Mouse (Mus musculus) brain, adult 2 months (tissue): Measurements from ENCODE around the gene Aadacl4.
"Not testable (repeated sequence)": the region's sequence is repeated elsewhere in the genome, so short reads cannot be mapped to it uniquely, and the experiment has no call there.

Experiments used
- DNase-seq: peaks from one replicate; pipeline ENCODE4 v3.0.0; 2011; ENCODE audit warnings: low read depth, low spot score

The Aadacl4 gene

DNA sequence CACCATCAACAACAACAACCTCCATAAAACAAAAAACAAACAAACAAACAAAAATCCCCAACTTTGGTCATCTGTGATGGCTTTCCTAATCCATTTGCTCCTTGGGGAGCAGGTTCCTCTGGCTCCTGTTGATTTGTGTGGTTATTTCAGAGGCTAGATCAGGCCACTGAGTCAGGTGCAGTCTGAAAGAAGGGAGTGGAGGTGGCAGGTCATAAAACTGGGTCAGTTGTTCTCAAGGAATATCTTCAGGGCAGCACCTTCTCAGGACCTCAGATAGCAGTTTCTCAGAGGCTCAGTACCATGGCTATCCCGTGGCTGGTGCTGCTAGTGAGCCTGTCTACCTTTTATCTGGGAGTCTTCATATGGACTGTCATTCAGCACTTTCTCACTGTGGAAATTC, at the start of gene Aadacl4:
Aadacl4 (plus strand) TSS at position 301 of the 400 bp plus-strand sequence.
- no peak for DNase-seq

DNA sequence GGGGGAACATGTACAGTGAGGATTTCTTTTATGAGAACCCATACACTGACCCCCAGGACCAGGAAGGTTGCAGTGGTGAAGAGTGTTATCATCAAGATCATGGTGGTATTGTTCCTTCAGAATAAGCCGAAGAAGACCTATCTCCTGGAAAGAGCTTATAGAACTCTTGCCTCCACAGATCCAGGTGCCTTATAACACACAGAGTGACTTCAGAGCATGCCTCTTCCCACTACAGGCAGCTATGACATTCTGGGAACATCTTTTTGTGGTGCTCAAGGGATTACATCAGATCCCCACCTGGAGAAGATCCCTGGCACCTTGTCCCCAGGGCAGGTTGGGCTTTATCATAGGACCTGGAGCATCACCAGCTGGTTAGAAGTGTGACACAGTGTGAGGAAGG, 48.5 kb upstream of the Aadacl4 start, which contains the start of gene Gm13124:
Gm13124 (minus strand) TSS at position 101 of the 400 bp plus-strand sequence.
- no peak for DNase-seq

DNA sequence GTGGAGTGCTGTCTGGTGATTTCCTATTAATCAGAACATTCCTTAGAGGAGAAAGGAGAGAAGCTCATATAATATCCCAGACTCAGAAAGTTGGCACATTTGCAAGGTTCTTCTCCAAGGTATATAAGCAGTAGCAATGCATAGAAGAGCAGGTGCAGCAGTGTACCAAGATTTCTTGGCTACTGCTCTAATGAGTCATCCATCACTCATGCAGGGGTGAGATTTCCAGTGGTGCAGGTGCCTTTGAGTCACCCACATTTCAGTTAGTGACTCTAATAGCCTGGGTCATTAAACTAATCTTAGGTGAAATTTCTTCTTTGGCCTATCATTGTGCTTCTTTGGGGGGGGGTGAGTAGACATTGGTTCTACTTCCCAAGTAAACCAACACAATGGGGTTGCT, 45.8 kb upstream of the Aadacl4 start:
- DNase-seq, result peak; percentile 0

DNA sequence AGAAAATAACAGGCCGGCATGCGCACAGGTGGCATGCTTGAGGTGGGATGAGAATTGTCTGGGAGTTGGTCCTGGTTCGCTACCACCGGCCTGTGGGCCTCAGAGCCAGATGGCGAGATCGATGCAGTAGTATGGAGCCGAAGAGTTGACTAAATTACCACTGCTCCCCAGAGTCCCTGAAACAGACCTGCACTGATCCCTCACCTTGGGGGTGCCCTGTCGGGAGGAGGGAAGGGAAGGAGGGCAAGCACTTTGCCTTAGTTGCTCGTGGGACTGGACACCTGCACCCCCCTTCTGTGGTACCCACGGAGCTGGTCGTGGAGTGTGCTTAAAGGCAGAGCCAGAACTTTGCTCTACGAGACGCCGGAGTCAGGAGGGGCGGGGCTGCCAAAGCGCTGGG, 27.3 kb upstream of the Aadacl4 start:
- DNase-seq, result not testable (repeated sequence)

- DNase-seq, result no peak
Observed at GRCm38 (mm10) chr4:144592790-144593189, 20.7 kb upstream of the Aadacl4 start.

- no peak for DNase-seq
Observed at GRCm38 (mm10) chr4:144614586-144614985, 1.1 kb downstream of the Aadacl4 start.

- DNase-seq, result no peak
Observed at GRCm38 (mm10) chr4:144638263-144638662, 24.8 kb downstream of the Aadacl4 start.
